Mouse (Mus musculus) left cerebral cortex, postnatal 10 days (tissue): ENCODE data around the gene Zswim1. TPM values are rescaled to one million over a fixed set of nuclear protein-coding genes. Genes with fewer than 3 reads are reported as not detected.
"Not testable (repeated sequence)": the region's sequence is repeated elsewhere in the genome, so short reads cannot be mapped to it uniquely, and the experiment has no call there.

Experiments
- DNase-seq, 2 experiments: peaks; one replicate each; pipeline ENCODE4 v3.0.0; 2021 to 2022; ENCODE audit warnings: low spot score in 2 of 2, mixed read lengths in 1 of 2; ENCODE audit errors: extremely low spot score in 1 of 2
- intact Hi-C: fragments of 180-260 bp; cut with DNase I; formaldehyde crosslinking; loops from one replicate; pipeline ENCODE4 v1.15.1; 2025
- total RNA-seq, 2 experiments: library from RNA; stranded (reverse); gene quantifications; 2 replicates each; pipeline ENCODE4 v1.2.3; 2021

Gene Zswim1
- total RNA-seq, 2 experiments from 2014 or later, result 19.6 to 20.3 TPM

GRCm38 (mm10) chr2:164857842-164858553, 35.5 kb downstream of the Zswim1 start:
- intact Hi-C loops, result no loop called here
- DNase-seq, result no peak

GRCm38 (mm10) chr2:164859155-164859554, 36.7 kb downstream of the Zswim1 start:
- intact Hi-C loops, result no loop called here
- no peak for DNase-seq

- DNase-seq, result no peak
- intact Hi-C loops, result no loop called here
These were observed 37.4 kb downstream of the Zswim1 start for GRCm38 (mm10) chr2:164859640-164860432.

- intact Hi-C loops, result no loop called here
- DNase-seq, result no peak
These were observed 38.6 kb downstream of the Zswim1 start for GRCm38 (mm10) chr2:164861094-164861493.

- peak in 1 of 2 experiments; percentile 93 for DNase-seq
- intact Hi-C loops, result no loop called here
These were observed 39.8 kb downstream of the Zswim1 start for GRCm38 (mm10) chr2:164862179-164862861.

- intact Hi-C loops, DNase-seq: not testable (repeated sequence)
These were observed 40.9 kb downstream of the Zswim1 start for GRCm38 (mm10) chr2:164863411-164863810.

- intact Hi-C loops, result no loop called here
- DNase-seq, result no peak
These were observed 42.1 kb downstream of the Zswim1 start for GRCm38 (mm10) chr2:164864593-164864992.

- peak in 1 of 2 experiments; percentile 82 for DNase-seq
- intact Hi-C loops, result no loop called here
These were observed 44.5 kb downstream of the Zswim1 start for GRCm38 (mm10) chr2:164866741-164867551.

GRCm38 (mm10) chr2:164867566-164867965, 45.1 kb downstream of the Zswim1 start:
- DNase-seq, result no peak
- intact Hi-C loops, result no loop called here

GRCm38 (mm10) chr2:164868491-164868890, 46.0 kb downstream of the Zswim1 start:
- intact Hi-C loops, result no loop called here
- no peak for DNase-seq

GRCm38 (mm10) chr2:164871602-164872303, 49.3 kb downstream of the Zswim1 start:
- DNase-seq, result no peak
- intact Hi-C loops, result no loop called here

- no peak for DNase-seq
- intact Hi-C loops, result no loop called here
These were observed 51.1 kb downstream of the Zswim1 start for GRCm38 (mm10) chr2:164873621-164874020.

GRCm38 (mm10) chr2:164874239-164874769, 51.8 kb downstream of the Zswim1 start:
- intact Hi-C loops, result no loop called here
- peak in 1 of 2 experiments; percentile 73 for DNase-seq

GRCm38 (mm10) chr2:164875648-164876047, 53.2 kb downstream of the Zswim1 start:
- DNase-seq, intact Hi-C loops: not testable (repeated sequence)
